Mouse (Mus musculus) gastrocnemius, postnatal 36 days (tissue): ENCODE data around the gene Gbp8. TPM values are rescaled to one million over a fixed set of nuclear protein-coding genes. Genes with fewer than 3 reads are reported as not detected.
A peak's percentile ranks its signal among the peaks of the same experiment; 100 is the strongest.
"Not testable (repeated sequence)": the region's sequence is repeated elsewhere in the genome, so short reads cannot be mapped to it uniquely, and the experiment has no call there.

Experiments
- DNase-seq, 2 experiments: peaks; one replicate each; pipeline ENCODE4 v3.0.0; 2022
- intact Hi-C: fragments of 180-260 bp; cut with DNase I; formaldehyde crosslinking; loops from one replicate; pipeline ENCODE4 v1.15.1; 2025
- long read RNA-seq, 2 experiments: library from polyadenylated mRNA; stranded (forward); transcript quantifications; one replicate each; pipeline ENCODE4 v2.0.0; 2021
- total RNA-seq, 2 experiments: library from RNA; stranded (reverse); gene quantifications; 2 replicates each; pipeline ENCODE4 v1.2.3; 2021

Gene Gbp8
- under 1 TPM in 1 of 2 experiments, not detected in 1; 0.33 TPM for total RNA-seq
- long read RNA-seq, experiment 1, partial matches to known transcripts: 0 of 1 reads
- long read RNA-seq, experiment 1, other reads (novel, unspliced or antisense): 1 of 1 reads
- long read RNA-seq, experiment 2: 0 reads

DNA sequence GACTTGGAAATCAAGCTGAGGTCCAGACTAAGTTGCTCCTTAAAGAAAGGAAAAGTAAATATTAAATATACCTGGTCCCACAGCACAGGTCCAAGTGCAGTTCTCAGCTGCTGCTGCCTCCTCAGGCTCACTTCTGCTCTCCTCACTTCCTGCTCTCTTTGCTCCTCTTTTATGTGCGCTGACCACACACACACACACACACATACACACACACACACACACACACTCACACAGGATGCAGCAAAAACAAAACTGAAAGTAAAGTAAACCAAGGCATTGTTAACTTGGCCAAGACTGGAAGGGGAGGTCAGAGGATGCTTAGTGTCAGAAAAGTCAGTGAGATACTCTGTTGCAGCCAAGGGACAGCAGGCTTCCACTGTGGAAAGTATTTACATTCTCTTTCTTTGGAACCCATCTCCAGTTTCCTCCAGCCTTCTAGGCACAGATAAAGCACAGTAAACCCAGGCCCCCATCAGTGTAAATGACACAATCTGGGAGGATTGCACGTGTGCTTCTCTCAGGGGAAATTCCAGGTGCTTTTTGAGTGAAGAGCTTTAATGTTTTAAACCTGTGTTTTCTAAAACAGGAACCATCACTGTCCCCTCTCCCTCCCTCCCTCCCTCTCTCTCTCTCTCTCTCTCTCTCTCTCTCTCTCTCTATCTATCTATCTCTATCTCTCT is at the start of gene Gbp8, which contains the start of the genes Gbp9 and Gbp4:
Gene Gbp8, minus strand, starts transcription at position 132 of the 680 bp plus-strand sequence.
Gene Gbp9, minus strand, starts transcription at position 131 of the 680 bp plus-strand sequence.
Gene Gbp4, minus strand, starts transcription at position 178 of the 680 bp plus-strand sequence.
- DNase-seq, intact Hi-C loops: not testable (repeated sequence)

DNA sequence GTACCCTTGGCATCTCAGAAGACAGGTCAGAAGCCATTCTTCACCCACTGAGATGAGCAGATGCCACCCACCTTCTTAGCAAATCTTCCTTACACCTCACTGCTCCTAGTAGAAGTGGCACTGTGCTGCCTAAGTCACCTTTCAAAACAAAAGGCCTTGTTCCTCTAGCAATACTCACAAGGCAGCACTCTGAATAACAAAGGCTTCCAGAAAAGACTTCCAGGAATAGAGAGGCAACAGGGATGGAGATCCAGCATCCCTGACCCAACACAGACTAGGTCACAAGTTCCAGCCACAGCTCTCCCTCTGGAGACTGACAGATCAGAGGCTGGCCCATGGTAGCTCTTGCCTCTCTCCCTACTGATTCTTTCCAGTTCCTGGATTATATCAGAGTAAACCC is 42.1 kb upstream of the Gbp8 start:
- intact Hi-C loops: no loop called here
- no peak for DNase-seq

DNA sequence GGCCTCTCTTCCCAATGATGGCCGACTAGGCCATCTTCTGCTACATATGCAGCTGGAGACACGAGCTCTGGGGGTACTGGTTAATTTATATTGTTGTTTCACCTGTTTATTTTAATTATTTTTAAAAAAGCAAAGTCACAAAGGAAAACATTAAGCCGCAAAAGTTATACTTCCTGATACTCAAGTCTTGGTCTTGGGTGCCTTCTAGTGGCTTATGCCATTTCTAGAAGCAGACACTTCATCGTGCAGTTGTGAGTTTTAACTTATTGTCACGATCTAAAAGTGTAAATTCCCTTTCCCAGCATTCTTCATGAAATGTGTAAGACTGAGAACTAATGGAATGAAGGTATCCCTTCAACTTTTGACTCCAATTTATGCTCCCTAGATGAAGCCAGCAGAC is 17.2 kb upstream of the Gbp8 start:
- intact Hi-C loops: no loop called here
- DNase-seq: no peak

DNA sequence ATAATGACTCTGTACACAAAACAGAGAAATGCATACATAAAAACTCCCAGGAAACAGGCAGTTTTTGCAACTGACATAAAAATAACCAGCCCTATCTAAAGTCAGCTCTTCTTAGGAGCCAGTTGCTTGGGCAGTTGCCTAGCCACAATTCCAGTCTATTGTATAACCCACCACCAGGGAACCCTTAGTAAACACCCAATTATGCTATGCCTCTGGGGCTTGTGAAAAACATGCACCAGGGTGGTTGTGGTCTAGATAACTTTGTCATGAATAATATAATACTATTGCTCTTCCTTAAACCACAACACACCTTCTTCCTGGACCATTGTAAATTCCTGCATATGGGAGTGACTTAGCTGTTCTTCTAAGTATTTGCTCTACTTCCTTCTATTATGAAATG is 14.7 kb upstream of the Gbp8 start:
- intact Hi-C loops: no loop called here

DNA sequence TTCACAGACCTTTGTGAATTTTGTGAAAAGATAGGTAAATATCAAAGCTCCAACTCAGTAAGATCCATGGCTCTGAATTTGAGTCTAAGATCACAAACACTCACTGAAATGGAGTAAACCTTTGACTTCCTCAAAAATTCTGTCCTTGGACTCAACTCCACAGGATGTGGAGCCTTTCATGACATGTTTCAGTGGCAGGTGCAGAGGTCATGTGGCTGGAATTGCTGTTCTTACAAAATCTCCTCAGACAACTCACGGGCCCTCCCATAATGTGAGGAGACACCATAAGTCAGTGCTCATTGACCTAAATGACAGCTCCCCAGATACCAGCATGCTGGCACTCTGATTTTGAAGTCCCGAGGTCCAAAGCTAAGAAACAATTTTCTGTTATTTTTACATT is 8.7 kb upstream of the Gbp8 start:
- DNase-seq, intact Hi-C loops: not testable (repeated sequence)

More for the DNA sequence above, 14.7 kb upstream of the Gbp8 start:
- no peak for DNase-seq

DNA sequence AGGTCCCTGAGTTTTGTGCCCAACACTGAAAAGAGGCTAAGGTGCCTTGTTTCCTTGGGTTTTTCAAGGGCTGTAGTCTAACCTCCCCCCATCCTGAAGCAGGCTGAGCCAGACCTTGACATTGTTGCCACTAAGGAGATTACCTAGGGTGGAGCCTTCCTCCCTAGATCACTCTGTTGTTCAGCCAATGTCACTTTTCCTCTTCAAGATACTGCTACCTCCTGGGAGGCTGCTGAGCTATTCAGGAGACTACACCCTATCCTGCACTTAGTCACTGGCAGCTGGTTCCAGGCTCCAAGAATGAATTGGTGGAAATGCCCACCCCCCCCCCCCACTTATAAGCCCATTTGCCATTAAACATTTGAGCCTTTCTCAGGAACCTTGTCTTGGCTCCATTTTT is 7.1 kb upstream of the Gbp8 start:
- no peak for DNase-seq
- intact Hi-C loops: no loop called here

- DNase-seq, intact Hi-C loops: not testable (repeated sequence)
Observed at GRCm38 (mm10) chr5:105145731-105146130, 6.4 kb upstream of the Gbp8 start.

DNA sequence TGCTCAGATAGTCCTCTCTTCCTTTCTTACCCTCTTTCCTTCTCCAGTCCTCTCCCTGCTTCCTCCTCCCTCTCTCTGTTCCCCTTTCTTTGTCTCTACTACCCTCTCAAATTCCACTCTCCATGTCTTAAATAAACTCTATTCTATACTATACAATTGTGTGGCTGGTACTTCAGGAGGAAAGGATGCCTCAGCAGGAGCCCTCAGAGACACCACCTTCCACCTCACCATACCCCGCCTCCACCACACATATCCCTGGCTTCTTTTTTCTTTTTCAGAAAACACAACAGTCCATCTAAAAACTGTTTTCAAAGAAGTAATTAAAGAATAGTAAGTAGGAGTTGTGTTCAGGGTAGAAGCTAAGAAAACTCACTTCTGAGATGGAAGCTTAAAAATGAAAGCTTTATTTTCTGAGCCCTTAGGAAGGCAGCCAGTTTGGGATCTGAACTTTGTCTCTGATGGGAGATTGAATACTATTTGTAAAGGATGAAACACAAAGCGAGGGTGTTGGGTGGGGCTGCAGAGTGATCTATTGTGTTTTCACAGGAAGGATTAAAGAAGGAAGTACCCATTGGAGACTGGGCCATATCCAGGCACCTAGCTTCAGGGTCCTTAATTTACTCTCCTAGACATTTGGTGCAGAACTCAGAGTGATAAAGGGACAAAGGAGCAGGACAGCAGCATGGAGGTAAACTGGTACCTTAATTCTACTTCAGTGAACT is 910 bp upstream of the Gbp8 start:
- intact Hi-C loops, DNase-seq: not testable (repeated sequence)

DNA sequence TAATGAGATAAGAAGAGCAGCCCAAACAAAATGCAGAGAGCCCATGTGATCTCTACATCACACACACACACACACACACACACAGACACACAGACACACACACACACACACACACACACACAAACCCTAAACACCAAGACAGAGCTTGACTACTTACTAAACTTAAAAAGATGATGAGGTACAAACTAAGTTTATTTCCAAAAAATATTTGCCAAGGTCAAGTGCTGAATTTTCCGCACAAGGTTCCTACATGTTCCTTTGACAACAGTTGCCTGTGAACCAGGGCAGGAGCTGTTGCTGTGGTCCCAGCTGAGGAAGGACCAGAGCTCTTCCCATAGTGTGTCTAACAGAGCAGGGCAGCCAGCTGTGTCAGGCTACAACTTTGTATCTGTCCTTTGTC is 434 bp downstream of the Gbp8 start:
- intact Hi-C loops: no loop called here
- no peak for DNase-seq

- DNase-seq, intact Hi-C loops: not testable (repeated sequence)
Observed at GRCm38 (mm10) chr5:105136706-105137304, 2.5 kb downstream of the Gbp8 start.

- intact Hi-C loops: not testable (repeated sequence)
Observed at GRCm38 (mm10) chr5:105121731-105122130, 17.6 kb downstream of the Gbp8 start.

GRCm38 (mm10) chr5:105115740-105116139 is 23.6 kb downstream of the Gbp8 start:
- intact Hi-C loops: loop anchor here (2.0 kb wide), 1 partner anchor 19 kb away; no protein-coding TSS in a partner anchor
- no peak for DNase-seq

More at GRCm38 (mm10) chr5:105121731-105122130, 17.6 kb downstream of the Gbp8 start:
- DNase-seq: not testable (repeated sequence)

- intact Hi-C loops: loop anchor here (2.0 kb wide), 1 partner anchor 20 kb away; no protein-coding TSS in a partner anchor
Observed at GRCm38 (mm10) chr5:105114696-105115095, 24.6 kb downstream of the Gbp8 start.

DNA sequence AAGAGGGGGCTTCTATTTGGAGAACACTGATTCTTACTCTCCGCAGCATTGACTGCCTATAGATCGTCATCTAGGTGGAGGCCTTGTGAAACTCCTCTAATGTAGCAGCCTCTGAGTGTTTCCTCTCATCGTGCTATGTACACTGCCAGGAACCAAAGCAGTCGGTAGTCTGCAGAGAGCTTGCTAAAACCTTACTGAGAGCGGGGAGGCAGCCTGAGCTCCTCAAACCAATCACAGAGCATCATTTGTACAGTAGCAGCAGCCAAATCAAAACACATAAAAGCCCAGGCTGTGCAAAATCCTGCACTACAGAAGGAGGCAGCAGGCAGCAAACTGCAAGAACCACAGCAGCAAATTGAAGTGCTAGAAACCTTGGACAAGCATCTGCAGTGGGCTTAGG is 25.7 kb downstream of the Gbp8 start:
- intact Hi-C loops: loop anchor here (2.0 kb wide), 1 partner anchor 21 kb away; no protein-coding TSS in a partner anchor
- no peak for DNase-seq

More at GRCm38 (mm10) chr5:105114696-105115095, 24.6 kb downstream of the Gbp8 start:
- no peak for DNase-seq

GRCm38 (mm10) chr5:105110271-105110852 is 29.0 kb downstream of the Gbp8 start:
- intact Hi-C loops: not testable (repeated sequence)
- DNase-seq: peak; percentile 32 to 44

DNA sequence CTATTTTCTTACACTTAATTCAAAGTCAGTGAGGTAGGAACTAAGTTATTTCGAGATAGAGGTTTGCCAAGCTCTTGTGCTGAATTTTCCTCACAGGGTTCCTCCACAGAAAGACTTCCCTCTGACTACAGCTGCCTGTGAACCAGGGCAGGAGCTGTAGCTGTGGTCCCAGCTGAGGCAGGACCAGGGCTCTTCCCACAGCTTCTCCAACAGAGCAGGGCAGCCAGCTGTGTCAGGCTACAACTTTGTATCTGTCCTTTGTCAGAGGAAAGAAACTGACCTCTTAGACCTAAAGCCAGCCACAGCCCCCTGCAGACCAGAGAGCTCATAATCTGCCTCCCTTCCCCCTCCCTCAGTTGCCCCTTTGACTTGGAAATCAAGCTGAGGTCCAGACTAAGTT is 29.6 kb downstream of the Gbp8 start:
- DNase-seq, intact Hi-C loops: not testable (repeated sequence)

DNA sequence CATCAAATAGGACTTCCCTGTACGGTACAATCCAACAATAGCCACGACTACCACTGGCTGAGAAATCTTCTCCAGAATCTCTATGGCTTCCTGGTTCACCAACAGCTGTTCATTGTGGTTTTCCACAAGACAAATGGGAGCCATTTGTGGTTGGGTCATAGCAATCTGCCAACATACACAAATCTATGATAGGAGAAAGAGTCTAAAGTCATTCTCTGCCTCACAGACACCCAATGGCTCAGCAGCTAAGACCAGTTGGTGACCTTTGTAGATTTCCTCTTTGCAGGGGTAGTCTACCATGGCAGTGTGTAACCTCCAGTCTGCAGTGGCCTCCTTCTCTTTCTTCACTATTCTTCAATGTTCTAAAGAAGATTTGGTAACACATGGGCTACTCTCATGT is 33.7 kb downstream of the Gbp8 start:
- DNase-seq, intact Hi-C loops: not testable (repeated sequence)

DNA sequence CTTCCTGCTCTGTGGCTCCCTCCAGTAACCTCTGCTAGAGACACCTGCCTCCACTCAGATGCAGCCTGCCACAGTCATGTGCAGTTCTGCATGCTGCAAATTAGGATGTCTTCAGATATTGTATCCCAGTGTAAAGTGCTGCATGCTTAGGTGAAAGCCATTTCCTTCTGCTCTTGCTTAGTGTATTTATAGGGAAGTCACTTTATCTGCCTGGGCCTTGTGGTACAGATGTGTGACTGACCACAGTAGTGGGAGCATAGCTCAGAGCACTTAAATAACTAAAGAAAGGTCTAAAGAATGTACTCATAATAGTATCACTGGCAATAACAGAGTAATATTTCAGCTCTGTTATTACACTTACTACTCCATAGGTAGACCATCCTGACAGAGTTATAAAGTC is 57.4 kb downstream of the Gbp8 start:
- DNase-seq: no peak
- intact Hi-C loops: no loop called here

DNA sequence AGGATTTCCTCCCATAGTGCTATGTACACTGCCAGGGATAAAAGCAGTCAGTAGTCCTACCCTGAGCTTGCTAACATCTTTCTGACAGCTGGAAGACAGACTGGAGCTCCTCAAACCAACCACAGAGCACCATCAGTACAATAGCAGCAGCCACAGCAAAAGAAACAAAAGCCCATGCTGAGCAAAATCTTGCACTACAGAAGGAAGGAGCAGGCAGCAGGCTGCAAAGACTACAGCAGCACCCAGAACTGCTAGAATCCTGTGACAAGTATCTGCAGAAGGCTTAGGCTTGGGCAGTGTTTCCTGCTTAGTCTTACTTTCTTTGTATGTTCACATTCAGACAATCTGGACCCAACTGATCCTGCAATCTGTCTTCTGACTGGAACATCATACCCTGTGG is 71.0 kb downstream of the Gbp8 start:
- DNase-seq, intact Hi-C loops: not testable (repeated sequence)

GRCm38 (mm10) chr5:105064443-105064842 is 74.9 kb downstream of the Gbp8 start:
- intact Hi-C loops, DNase-seq: not testable (repeated sequence)
